Mouse (Mus musculus) lung, embryonic 14.5 days (tissue): ENCODE data around the gene Lypd5. TPM values are rescaled to one million over a fixed set of nuclear protein-coding genes. Genes with fewer than 3 reads are reported as not detected.
A peak's percentile ranks its signal among the peaks of the same experiment; 100 is the strongest.

ENCODE experiments used
- ATAC-seq: fragments of 200-750 bp; cut with Nextera tagmentation; 2 replicates; pipeline ENCODE4 v1.8.0; 2017; ENCODE audit warnings: mild to moderate bottlenecking, moderate TSS enrichment, moderate library complexity; ENCODE audit not compliant: insufficient read depth
- DNase-seq: peaks from one replicate; pipeline ENCODE4 v3.0.0-alpha.2; 2015
- H3K27ac ChIP-seq: fragments of 300-500 bp; sonication (generic); 2 replicates; pipeline ENCODE4 v1.5.1; 2014; ENCODE audit warnings: low read depth, mild to moderate bottlenecking, moderate library complexity
- H3K27me3 ChIP-seq: fragments of 300-500 bp; sonication (generic); 2 replicates; pipeline ENCODE4 v1.6.1; 2014; ENCODE audit warnings: low read length, control low read depth; ENCODE audit not compliant: insufficient read depth
- H3K36me3 ChIP-seq: fragments of 300-500 bp; sonication (generic); 2 replicates; pipeline ENCODE4 v1.6.1; 2014; ENCODE audit warnings: control low read depth; ENCODE audit not compliant: insufficient read depth
- H3K4me1 ChIP-seq: fragments of 300-500 bp; sonication (generic); 2 replicates; pipeline ENCODE4 v1.6.1; 2014; ENCODE audit warnings: antibody characterized with exemption, control low read depth; ENCODE audit not compliant: insufficient read depth
- H3K4me2 ChIP-seq: fragments of 300-500 bp; sonication (generic); 2 replicates; pipeline ENCODE4 v1.6.1; 2014; ENCODE audit warnings: mild to moderate bottlenecking
- H3K4me3 ChIP-seq: fragments of 300-500 bp; sonication (generic); 2 replicates; pipeline ENCODE4 v1.5.1; 2014; ENCODE audit warnings: low read depth, low read length
- H3K9ac ChIP-seq: fragments of 300-500 bp; sonication (generic); 2 replicates; pipeline ENCODE4 v1.6.1; 2014
- H3K9me3 ChIP-seq: fragments of 300-500 bp; sonication (generic); 2 replicates; pipeline ENCODE4 v1.6.1; 2016; ENCODE audit warnings: low read depth, low read length, control low read depth
- CTCF ChIP-seq: IDR thresholded peaks from 2 replicates; pipeline ENCODE4 v1.5.1; 2016; ENCODE audit warnings: antibody characterized with exemption, low read depth
- WGBS: fragments of 180-500 bp; shearing (Covaris S2); extraction: QIAGEN DNeasy Blood & Tissue Kit; methylation state at CpG from one replicate; pipeline ENCODE4 v1.1.7; 2014; 5-methylcytosine and 5-hydroxymethylcytosine counted together
- polyA plus RNA-seq: library from polyadenylated mRNA; unstranded; fragments of >200 nt; fragmentation: Nextera tagmentation; extraction: Ambion mirVana; gene quantifications from 2 replicates; pipeline ENCODE4 v1.2.1, GENCODE M21; 2014

Gene Lypd5
- polyA plus RNA-seq, 1 experiment from 2014 or later = not detected

- peaks cover 3% of the 10 kb centered on the region; the same call in 1 of the 2 replicates for H3K4me1 ChIP-seq
- no peak for DNase-seq
- WGBS = 84% methylated on average over 7 of the region's 7 CpGs
- H3K27ac ChIP-seq = no peak overlapping the region
- no peak for TF ChIP-seq CTCF
- no peaks in the 10 kb centered on the region for H3K36me3 ChIP-seq
- H3K27me3 ChIP-seq = no peaks in the 10 kb centered on the region
- H3K9me3 ChIP-seq = no peaks in the 10 kb centered on the region
- no peak overlapping the region for H3K4me3 ChIP-seq
- no peak for ATAC-seq
- no peak overlapping the region for H3K4me2 ChIP-seq
- H3K9ac ChIP-seq = no peak overlapping the region
Measured at GRCm38 (mm10) chr7:24368946-24369345, 19.9 kb downstream of the Lypd5 start.

GRCm38 (mm10) chr7:24369731-24370541 is 20.9 kb downstream of the Lypd5 start, which contains the start of gene Kcnn4:
TSS of gene Kcnn4 (plus strand) at chr7:24370263.
- H3K36me3 ChIP-seq = no peaks in the 10 kb centered on the region
- DNase-seq (no peak), ATAC-seq (peak; percentile 45)
- H3K27me3 ChIP-seq = no peaks in the 10 kb centered on the region
- H3K4me1 ChIP-seq = peaks cover 3% of the 10 kb centered on the region; the same call in 1 of the 2 replicates
- TF ChIP-seq CTCF = no peak
- peak within 1 kb of the TSS; percentile 24; the same call in 1 of the 2 replicates for H3K4me3 ChIP-seq
- 34% methylated on average over 23 of the region's 23 CpGs for WGBS
- H3K27ac ChIP-seq = peak within 1 kb of the TSS; percentile 55; the same call in 1 of the 2 replicates
- H3K4me2 ChIP-seq = 0 out of 2 replicates have a peak within 1 kb of the TSS, but pooled peaks have one; percentile 20
- H3K9ac ChIP-seq = peak within 1 kb of the TSS; percentile 43
- H3K9me3 ChIP-seq = no peaks in the 10 kb centered on the region

- no peaks in the 10 kb centered on the region for H3K36me3 ChIP-seq
- no peak for TF ChIP-seq CTCF
- ATAC-seq = no peak; the same call in 1 of the 2 replicates
- no peaks in the 10 kb centered on the region for H3K9me3 ChIP-seq
- peaks cover 3% of the 10 kb centered on the region; the same call in 1 of the 2 replicates for H3K4me1 ChIP-seq
- WGBS = 62% methylated on average over 7 of the region's 7 CpGs
- no peak overlapping the region; the same call in 1 of the 2 replicates for H3K9ac ChIP-seq
- DNase-seq = no peak
- peak overlapping the region; percentile 55; the same call in 1 of the 2 replicates for H3K27ac ChIP-seq
- H3K4me3 ChIP-seq = peak overlapping the region; percentile 24; the same call in 1 of the 2 replicates
- no peaks in the 10 kb centered on the region for H3K27me3 ChIP-seq
- H3K4me2 ChIP-seq = peak overlapping the region; percentile 18; the same call in 1 of the 2 replicates
Measured at GRCm38 (mm10) chr7:24371012-24371808, 22.2 kb downstream of the Lypd5 start.

- TF ChIP-seq CTCF = no peak
- H3K9ac ChIP-seq = no peak overlapping the region
- H3K4me2 ChIP-seq = peak overlapping the region; percentile 18; the same call in 1 of the 2 replicates
- H3K4me1 ChIP-seq = peaks cover 3% of the 10 kb centered on the region; the same call in 1 of the 2 replicates
- no peaks in the 10 kb centered on the region for H3K9me3 ChIP-seq
- H3K4me3 ChIP-seq = peak overlapping the region; percentile 12; the same call in 1 of the 2 replicates
- peak overlapping the region; percentile 2; the same call in 1 of the 2 replicates for H3K27ac ChIP-seq
- no peaks in the 10 kb centered on the region for H3K36me3 ChIP-seq
- 47% methylated on average over 3 of the region's 3 CpGs for WGBS
- DNase-seq (no peak), ATAC-seq (no peak)
- H3K27me3 ChIP-seq = no peaks in the 10 kb centered on the region
Measured at GRCm38 (mm10) chr7:24371809-24372145, 22.8 kb downstream of the Lypd5 start.

- DNase-seq (no peak), ATAC-seq (peak; percentile 38; the same call in 1 of the 2 replicates)
- no peak overlapping the region for H3K9ac ChIP-seq
- H3K9me3 ChIP-seq = no peaks in the 10 kb centered on the region
- no peaks in the 10 kb centered on the region for H3K36me3 ChIP-seq
- H3K4me1 ChIP-seq = peaks cover 3% of the 10 kb centered on the region; the same call in 1 of the 2 replicates
- no peak for TF ChIP-seq CTCF
- peak overlapping the region; percentile 40 for H3K4me2 ChIP-seq
- peaks cover 4% of the 10 kb centered on the region; the same call in 1 of the 2 replicates for H3K27me3 ChIP-seq
- 71% methylated on average over 11 of the region's 11 CpGs for WGBS
- H3K27ac ChIP-seq = no peak overlapping the region
- H3K4me3 ChIP-seq = peak overlapping the region; percentile 6; the same call in 1 of the 2 replicates
Measured at GRCm38 (mm10) chr7:24372300-24372699, 23.3 kb downstream of the Lypd5 start.

- TF ChIP-seq CTCF = no peak
- H3K27ac ChIP-seq = peak overlapping the region; percentile 60; the same call in 1 of the 2 replicates
Measured at GRCm38 (mm10) chr7:24372786-24373185, 23.8 kb downstream of the Lypd5 start.

More at GRCm38 (mm10) chr7:24372786-24373185, 23.8 kb downstream of the Lypd5 start:
- Histone ChIP-seq H3K9me3 (no peaks in the 10 kb centered on the region), H3K27me3 (peaks cover 7% of the 10 kb centered on the region; the same call in 1 of the 2 replicates), H3K4me1 (peaks cover 3% of the 10 kb centered on the region; the same call in 1 of the 2 replicates), H3K36me3 (no peaks in the 10 kb centered on the region), H3K4me2 (peak overlapping the region; percentile 40), H3K4me3 (peak overlapping the region; percentile 6; the same call in 1 of the 2 replicates), H3K9ac (no peak overlapping the region)
- DNase-seq = no peak
- 63% methylated on average over 4 of the region's 4 CpGs for WGBS
- ATAC-seq = no peak
